Mouse (Mus musculus) retina, postnatal 7 days (tissue): ENCODE measurements at regions not wholly inside any gene's neighbourhood (a gene's known extent, or its start where the extent isn't known, plus 50 kb on each side); places are given as distances from the start of the nearest gene placed in this dataset.

Experiments
- DNase-seq: peaks from one replicate; pipeline ENCODE4 v3.0.0-alpha.2; 2012; ENCODE audit warnings: low read depth, low spot score

- no peak for DNase-seq
These were observed 603.3 kb downstream of the Ptprc start for GRCm38 (mm10) chr1:137571905-137572865.

- no peak for DNase-seq
These were observed 604.2 kb downstream of the Ptprc start for GRCm38 (mm10) chr1:137571190-137571904.

GRCm38 (mm10) chr1:137567526-137567925, 607.3 kb upstream of the Nr5a2 start:
- DNase-seq = no peak

- no peak for DNase-seq
These were observed 605.4 kb upstream of the Nr5a2 start for GRCm38 (mm10) chr1:137565573-137566048.

- no peak for DNase-seq
These were observed 601.4 kb upstream of the Nr5a2 start for GRCm38 (mm10) chr1:137561686-137562085.

- DNase-seq = no peak
These were observed 600.4 kb upstream of the Nr5a2 start for GRCm38 (mm10) chr1:137560389-137561268.

GRCm38 (mm10) chr1:137549659-137550058, 589.4 kb upstream of the Nr5a2 start:
- no peak for DNase-seq

- no peak for DNase-seq
These were observed 585.4 kb upstream of the Nr5a2 start for GRCm38 (mm10) chr1:137545666-137546065.

- DNase-seq = no peak
These were observed 583.6 kb upstream of the Nr5a2 start for GRCm38 (mm10) chr1:137543828-137544227.

GRCm38 (mm10) chr1:137541453-137541852, 581.2 kb upstream of the Nr5a2 start:
- DNase-seq = no peak

- DNase-seq = no peak
These were observed 579.3 kb upstream of the Nr5a2 start for GRCm38 (mm10) chr1:137539424-137540116.

- no peak for DNase-seq
These were observed 554.5 kb upstream of the Nr5a2 start for GRCm38 (mm10) chr1:137514750-137515149.

GRCm38 (mm10) chr1:137503704-137504422, 543.6 kb upstream of the Nr5a2 start:
- no peak for DNase-seq

- no peak for DNase-seq
These were observed 528.0 kb upstream of the Nr5a2 start for GRCm38 (mm10) chr1:137488226-137488625.

GRCm38 (mm10) chr1:137478459-137478858, 518.2 kb upstream of the Nr5a2 start:
- no peak for DNase-seq

GRCm38 (mm10) chr1:137477239-137477638, 517.0 kb upstream of the Nr5a2 start:
- DNase-seq = no peak

- DNase-seq = no peak
These were observed 514.6 kb upstream of the Nr5a2 start for GRCm38 (mm10) chr1:137474858-137475257.

- no peak for DNase-seq
These were observed 513.8 kb upstream of the Nr5a2 start for GRCm38 (mm10) chr1:137473800-137474685.

- no peak for DNase-seq
These were observed 504.7 kb upstream of the Nr5a2 start for GRCm38 (mm10) chr1:137464971-137465370.
